Mouse (Mus musculus) intestine, embryonic 16.5 days (tissue): ENCODE measurements at regions not wholly inside any gene's neighbourhood (a gene's known extent, or its start where the extent isn't known, plus 50 kb on each side); places are given as distances from the start of the nearest gene placed in this dataset.

Source experiments
- ATAC-seq: fragments of 200-750 bp; cut with Nextera tagmentation; 2 replicates; pipeline ENCODE4 v1.8.0; 2017; ENCODE audit warnings: moderate TSS enrichment, moderate library complexity
- H3K27ac ChIP-seq: fragments of 300-500 bp; sonication (generic); 2 replicates; pipeline ENCODE4 v1.5.1; 2014; ENCODE audit warnings: mild to moderate bottlenecking, low read length
- H3K27me3 ChIP-seq: fragments of 300-500 bp; sonication (generic); replicated peaks from 2 replicates; pipeline ENCODE4 v1.6.1; 2014; ENCODE audit warnings: low read length, control low read depth, mixed read lengths; ENCODE audit not compliant: control insufficient read depth, insufficient read depth
- H3K36me3 ChIP-seq: fragments of 300-500 bp; sonication (generic); 2 replicates; pipeline ENCODE4 v1.6.1; 2014; ENCODE audit warnings: low read length, control low read depth; ENCODE audit not compliant: control insufficient read depth, insufficient read depth
- H3K4me1 ChIP-seq: fragments of 300-500 bp; sonication (generic); 2 replicates; pipeline ENCODE4 v1.6.1; 2014; ENCODE audit warnings: low read length, control low read depth, mixed read lengths; ENCODE audit not compliant: control insufficient read depth, insufficient read depth
- H3K4me2 ChIP-seq: fragments of 300-500 bp; sonication (generic); 2 replicates; pipeline ENCODE4 v1.6.1; 2014; ENCODE audit warnings: low read depth, low read length, control low read depth
- H3K4me3 ChIP-seq: fragments of 300-500 bp; sonication (generic); 2 replicates; pipeline ENCODE4 v1.5.1; 2014; ENCODE audit warnings: mild to moderate bottlenecking, low read length
- H3K9ac ChIP-seq: fragments of 300-500 bp; sonication (generic); 2 replicates; pipeline ENCODE4 v1.6.1; 2014; ENCODE audit warnings: low read depth, low read length
- H3K9me3 ChIP-seq: fragments of 300-500 bp; sonication (generic); 2 replicates; pipeline ENCODE4 v1.6.1; 2016; ENCODE audit warnings: low read length, control low read depth; ENCODE audit not compliant: control insufficient read depth
- WGBS: fragments of 180-500 bp; shearing (Covaris S2); extraction: QIAGEN DNeasy Blood & Tissue Kit; methylation state at CpG from one replicate; pipeline ENCODE4 v1.1.7; 2014; 5-methylcytosine and 5-hydroxymethylcytosine counted together

DNA sequence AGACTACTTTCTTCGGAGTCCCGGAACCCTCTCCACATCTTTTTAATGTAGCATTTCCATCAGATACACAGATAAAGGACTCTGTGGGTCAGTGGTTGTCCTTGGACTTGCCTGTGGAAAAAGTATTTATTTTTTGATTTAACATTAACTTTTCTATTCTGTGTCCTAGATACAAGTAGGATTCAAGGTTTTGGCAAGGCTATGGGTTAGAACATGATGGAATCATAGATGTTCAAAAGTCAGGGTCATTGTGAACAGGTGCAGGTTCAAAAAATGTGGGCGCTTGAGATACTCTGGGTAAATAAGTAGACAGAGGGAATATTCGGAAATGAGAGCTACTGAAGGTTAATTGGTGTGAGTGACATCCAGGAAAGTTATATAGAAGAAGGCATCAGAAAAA lies 347.7 kb downstream of the Cypt12 start:
- WGBS, result 96% methylated on average over 4 of the region's 4 CpGs
- Histone ChIP-seq H3K4me2 (no peak overlapping the region), H3K9ac (no peak overlapping the region), H3K4me1 (no peaks in the 10 kb centered on the region), H3K4me3 (no peak overlapping the region), H3K27ac (no peak overlapping the region), H3K27me3 (no peaks in the 10 kb centered on the region), H3K36me3 (no peaks in the 10 kb centered on the region), H3K9me3 (no peaks in the 10 kb centered on the region)
- ATAC-seq, result no peak

DNA sequence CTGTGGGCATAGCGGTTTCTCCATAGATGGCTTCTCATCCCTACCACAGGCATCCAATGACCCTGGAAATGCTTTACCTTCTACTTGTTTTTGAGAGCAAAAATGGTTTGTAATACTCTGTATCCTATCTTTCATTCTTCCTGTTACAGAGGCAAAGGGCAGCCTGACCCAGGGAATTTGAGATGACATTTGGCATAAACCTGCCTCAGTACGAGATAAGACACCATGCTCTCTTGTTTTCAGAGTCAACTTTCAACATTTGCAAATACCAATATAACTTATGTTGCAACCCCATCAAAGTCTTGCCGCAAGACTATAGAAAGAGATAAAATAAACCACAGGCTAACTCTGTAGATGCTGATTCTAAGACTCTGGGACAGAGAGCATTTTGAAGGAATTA lies 350.5 kb downstream of the Cypt12 start:
- no peak overlapping the region for H3K4me2 ChIP-seq
- H3K4me1 ChIP-seq, result no peaks in the 10 kb centered on the region
- H3K4me3 ChIP-seq, result no peak overlapping the region
- H3K9me3 ChIP-seq, result no peaks in the 10 kb centered on the region
- no peak overlapping the region for H3K9ac ChIP-seq
- H3K27me3 ChIP-seq, result no peaks in the 10 kb centered on the region
- no peak for ATAC-seq
- no peaks in the 10 kb centered on the region for H3K36me3 ChIP-seq
- WGBS, result 80% methylated on average over 3 of the region's 3 CpGs
- H3K27ac ChIP-seq, result no peak overlapping the region

DNA sequence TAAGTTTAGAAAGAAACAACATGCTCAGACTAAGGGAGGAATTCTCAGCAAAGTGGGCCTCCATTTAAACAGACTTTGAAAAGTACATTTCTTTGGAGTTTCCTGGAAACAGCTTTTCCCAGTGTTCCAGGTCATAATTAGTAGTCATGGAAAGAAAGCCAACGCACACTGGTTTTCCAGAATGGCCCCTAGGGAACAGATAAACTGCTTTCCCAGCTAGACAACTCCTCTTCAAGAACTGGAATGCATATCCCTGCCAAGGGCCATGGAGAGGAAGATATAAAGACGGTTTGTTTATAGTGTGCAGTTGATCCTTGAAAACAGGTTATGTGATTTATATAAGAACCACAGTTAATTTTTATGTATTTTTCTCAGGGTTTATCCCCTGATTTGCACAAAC lies 351.3 kb downstream of the Cypt12 start:
- no peak overlapping the region for H3K4me3 ChIP-seq
- ATAC-seq, result no peak
- H3K9ac ChIP-seq, result no peak overlapping the region
- H3K27ac ChIP-seq, result no peak overlapping the region
- H3K36me3 ChIP-seq, result no peaks in the 10 kb centered on the region
- no peak overlapping the region for H3K4me2 ChIP-seq
- no peaks in the 10 kb centered on the region for H3K9me3 ChIP-seq
- H3K27me3 ChIP-seq, result no peaks in the 10 kb centered on the region
- H3K4me1 ChIP-seq, result no peaks in the 10 kb centered on the region
- WGBS, result 47% methylated on average over 2 of the region's 2 CpGs

DNA sequence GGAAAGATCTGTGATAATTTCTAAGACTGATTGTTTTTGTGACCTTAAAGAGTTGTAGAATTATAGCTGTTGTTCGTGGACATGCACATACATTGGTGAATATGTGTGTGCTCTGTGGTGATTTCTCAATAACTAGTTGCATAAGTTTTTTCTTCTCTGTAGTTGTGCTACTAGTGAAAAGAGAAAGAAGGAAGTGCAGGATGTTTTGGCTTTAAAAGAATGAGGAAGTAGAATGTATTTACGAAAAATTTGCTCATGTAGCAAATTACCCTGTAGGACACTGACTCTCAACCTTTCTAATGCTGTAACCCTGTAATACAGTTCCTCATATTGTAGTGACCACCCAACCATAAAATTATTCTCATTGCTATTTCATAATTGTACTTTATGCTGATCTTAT lies 371.2 kb downstream of the Cypt12 start:
- no peak for ATAC-seq
- H3K4me1 ChIP-seq, result no peaks in the 10 kb centered on the region
- H3K36me3 ChIP-seq, result no peaks in the 10 kb centered on the region
- H3K27me3 ChIP-seq, result no peaks in the 10 kb centered on the region
- no peak overlapping the region for H3K4me3 ChIP-seq
- no peak overlapping the region for H3K27ac ChIP-seq
- 88% methylated on average over 2 of the region's 2 CpGs for WGBS
- H3K9me3 ChIP-seq, result no peaks in the 10 kb centered on the region
- no peak overlapping the region for H3K9ac ChIP-seq
- H3K4me2 ChIP-seq, result no peak overlapping the region

DNA sequence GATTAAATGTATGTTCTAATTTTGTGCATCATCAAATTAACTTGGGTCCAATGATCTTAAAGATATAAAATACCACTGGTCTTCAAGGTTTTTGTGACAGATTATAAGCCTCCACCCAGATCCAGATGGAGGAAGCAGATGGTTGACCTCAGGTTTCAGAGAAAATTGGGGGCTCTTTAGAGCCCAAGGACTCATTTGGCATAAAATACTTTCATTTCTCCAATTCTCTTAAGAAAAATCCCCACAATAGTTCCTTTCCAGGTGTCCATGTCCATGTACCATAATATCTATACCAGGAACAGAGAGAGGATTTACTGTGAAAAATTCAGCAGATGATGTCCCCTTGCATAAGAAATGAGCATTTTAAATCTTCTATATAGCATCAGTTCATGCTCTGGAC lies 385.0 kb downstream of the Cypt12 start:
- Histone ChIP-seq H3K36me3 (no peaks in the 10 kb centered on the region), H3K27ac (no peak overlapping the region), H3K9me3 (no peaks in the 10 kb centered on the region), H3K4me1 (no peaks in the 10 kb centered on the region), H3K9ac (no peak overlapping the region), H3K4me3 (no peak overlapping the region), H3K27me3 (no peaks in the 10 kb centered on the region), H3K4me2 (no peak overlapping the region)
- ATAC-seq, result no peak

DNA sequence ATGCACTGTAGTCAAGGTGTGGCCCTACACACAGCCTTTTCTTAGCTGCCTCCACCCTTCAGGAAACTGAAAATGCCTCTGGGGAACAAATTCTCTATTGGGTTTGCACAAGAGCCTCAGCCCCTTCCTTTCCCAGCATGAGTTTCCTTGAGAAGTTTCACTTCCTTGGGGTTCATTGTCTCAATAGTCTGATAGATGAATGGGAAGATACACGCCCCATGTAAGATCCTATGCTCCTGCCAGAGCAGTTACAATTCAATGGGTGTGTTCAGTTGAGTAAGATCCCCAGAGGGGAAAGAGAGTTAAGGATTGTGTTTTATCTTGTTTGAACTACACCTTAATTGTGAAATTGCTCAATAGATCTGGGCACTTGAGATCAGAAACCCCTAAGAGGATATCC lies 391.0 kb downstream of the Cypt12 start:
- H3K9me3 ChIP-seq, result no peaks in the 10 kb centered on the region
- H3K4me1 ChIP-seq, result no peaks in the 10 kb centered on the region
- H3K4me2 ChIP-seq, result no peak overlapping the region
- ATAC-seq, result no peak
- H3K4me3 ChIP-seq, result no peak overlapping the region
- H3K27ac ChIP-seq, result no peak overlapping the region
- H3K27me3 ChIP-seq, result no peaks in the 10 kb centered on the region
- H3K36me3 ChIP-seq, result no peaks in the 10 kb centered on the region
- H3K9ac ChIP-seq, result no peak overlapping the region
- 41% methylated on average over 1 of the region's 1 CpGs for WGBS

DNA sequence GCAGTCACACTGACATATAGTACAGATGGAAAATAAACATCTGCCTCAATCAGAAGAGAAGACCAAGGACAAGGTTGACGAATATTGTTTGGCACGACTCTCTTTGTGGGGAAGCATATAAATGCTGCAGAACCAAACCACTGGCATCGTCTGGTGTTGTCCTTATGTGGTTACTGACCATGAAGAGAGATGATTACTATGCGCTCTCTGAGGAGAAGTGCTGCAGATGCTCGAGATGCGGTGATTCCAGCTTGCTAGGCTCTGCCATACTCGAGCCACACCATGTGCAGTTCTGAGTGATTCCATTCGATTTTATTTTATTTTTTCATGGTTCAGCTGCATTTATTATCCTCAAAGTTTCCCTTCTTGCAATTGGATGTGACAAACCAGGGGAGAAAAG lies 393.5 kb downstream of the Cypt12 start:
- no peak overlapping the region for H3K9ac ChIP-seq
- H3K36me3 ChIP-seq, result no peaks in the 10 kb centered on the region
- no peak for ATAC-seq
- no peak overlapping the region for H3K4me3 ChIP-seq
- H3K4me1 ChIP-seq, result no peaks in the 10 kb centered on the region
- no peak overlapping the region for H3K27ac ChIP-seq
- 74% methylated on average over 8 of the region's 8 CpGs for WGBS
- no peaks in the 10 kb centered on the region for H3K9me3 ChIP-seq
- no peak overlapping the region for H3K4me2 ChIP-seq
- H3K27me3 ChIP-seq, result no peaks in the 10 kb centered on the region

DNA sequence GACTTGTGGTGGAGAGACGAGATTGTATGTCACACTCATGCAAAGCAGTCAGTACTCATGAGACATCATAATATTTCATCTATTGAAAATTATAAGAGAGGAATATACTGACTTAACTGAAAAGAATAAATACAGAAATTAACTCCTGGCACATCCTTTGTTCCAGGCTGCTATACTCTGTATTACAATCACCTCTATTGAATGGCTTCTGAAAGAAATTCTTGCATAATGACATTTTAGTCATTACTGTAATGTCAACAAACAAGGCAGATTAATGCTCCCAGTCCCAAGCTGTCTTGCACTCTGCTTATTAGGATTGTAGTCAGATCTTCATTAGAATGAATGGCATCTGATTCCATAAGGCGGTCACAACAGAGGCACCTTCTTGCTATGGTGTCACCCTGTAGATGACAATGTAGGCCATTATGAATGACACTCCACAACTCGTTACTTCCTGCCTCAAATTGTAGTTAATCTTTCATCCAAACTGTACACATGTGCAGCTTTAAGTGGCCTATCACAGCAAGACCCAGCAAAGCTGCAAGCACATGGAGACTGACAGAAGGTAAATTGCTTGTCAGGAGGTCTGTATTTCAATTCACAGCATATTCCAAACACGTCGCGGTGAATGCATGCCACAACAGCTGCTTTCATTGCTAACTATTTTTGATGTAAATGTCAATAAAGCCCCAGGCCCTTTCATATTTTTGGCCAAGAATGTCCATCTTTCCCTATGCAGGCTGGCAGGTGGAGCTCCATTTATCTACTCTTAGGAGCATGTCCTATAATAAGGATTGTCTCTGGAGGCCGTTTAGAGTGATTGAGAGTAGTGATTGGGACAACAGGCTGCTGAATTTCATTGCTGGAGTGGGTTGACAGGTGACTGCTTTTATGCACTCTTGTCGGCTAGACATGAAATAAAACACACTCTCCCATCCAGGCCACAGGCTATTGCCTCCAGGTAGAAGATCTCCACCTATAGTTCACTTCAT lies 430.1 kb downstream of the Cypt12 start:
- H3K4me1 ChIP-seq, result no peaks in the 10 kb centered on the region
- no peaks in the 10 kb centered on the region for H3K9me3 ChIP-seq
- H3K4me3 ChIP-seq, result no peak overlapping the region
- WGBS, result 72% methylated on average over 8 of the region's 8 CpGs
- H3K9ac ChIP-seq, result no peak overlapping the region
- H3K36me3 ChIP-seq, result no peaks in the 10 kb centered on the region
- no peak overlapping the region for H3K27ac ChIP-seq
- H3K4me2 ChIP-seq, result no peak overlapping the region
- no peaks in the 10 kb centered on the region for H3K27me3 ChIP-seq
- ATAC-seq, result no peak

DNA sequence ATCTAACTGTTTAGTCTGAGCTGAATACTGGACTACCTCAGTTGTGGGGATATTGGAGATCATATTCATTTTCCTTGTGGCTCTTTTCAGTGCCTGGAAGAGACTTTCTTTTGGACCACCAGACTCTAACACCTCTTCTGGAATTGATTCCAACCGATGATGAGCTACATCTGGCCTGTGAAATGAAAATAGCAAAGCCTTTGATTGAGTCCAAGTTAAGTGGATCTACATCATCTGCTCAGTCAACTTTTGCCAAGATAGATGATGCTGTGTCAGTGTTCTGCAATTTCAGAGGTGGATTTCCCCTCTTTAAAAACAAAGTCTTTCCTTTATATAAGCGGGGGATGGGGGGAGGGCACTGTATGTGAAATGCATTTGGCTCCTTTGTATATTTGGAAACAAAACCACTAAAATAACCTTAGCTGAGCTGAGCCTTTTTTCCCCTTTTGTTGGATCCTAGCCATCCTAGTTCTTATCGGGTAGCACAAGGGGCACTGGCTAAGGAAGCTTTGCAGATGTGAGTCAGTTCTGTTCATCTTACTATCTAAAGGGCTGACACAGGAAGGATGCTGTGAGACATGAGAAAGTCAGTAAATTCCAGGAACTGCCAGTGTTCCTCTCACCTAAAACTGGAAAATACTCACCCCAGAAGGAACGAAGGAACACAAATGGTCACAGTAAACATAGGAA lies 473.8 kb downstream of the Cypt12 start:
- no peak overlapping the region for H3K9ac ChIP-seq
- H3K4me2 ChIP-seq, result no peak overlapping the region
- no peaks in the 10 kb centered on the region for H3K4me1 ChIP-seq

More for the DNA sequence above, 473.8 kb downstream of the Cypt12 start:
- Histone ChIP-seq H3K9me3 (no peaks in the 10 kb centered on the region), H3K4me3 (no peak overlapping the region), H3K27ac (no peak overlapping the region), H3K36me3 (no peaks in the 10 kb centered on the region), H3K27me3 (no peaks in the 10 kb centered on the region)
- no peak for ATAC-seq
- WGBS, result 75% methylated on average over 4 of the region's 4 CpGs
